Mouse (Mus musculus): ENCODE measurements at regions not wholly inside any gene's neighbourhood (a gene's known extent, or its start where the extent isn't known, plus 50 kb on each side); places are given as distances from the start of the nearest gene placed in this dataset.

DNA sequence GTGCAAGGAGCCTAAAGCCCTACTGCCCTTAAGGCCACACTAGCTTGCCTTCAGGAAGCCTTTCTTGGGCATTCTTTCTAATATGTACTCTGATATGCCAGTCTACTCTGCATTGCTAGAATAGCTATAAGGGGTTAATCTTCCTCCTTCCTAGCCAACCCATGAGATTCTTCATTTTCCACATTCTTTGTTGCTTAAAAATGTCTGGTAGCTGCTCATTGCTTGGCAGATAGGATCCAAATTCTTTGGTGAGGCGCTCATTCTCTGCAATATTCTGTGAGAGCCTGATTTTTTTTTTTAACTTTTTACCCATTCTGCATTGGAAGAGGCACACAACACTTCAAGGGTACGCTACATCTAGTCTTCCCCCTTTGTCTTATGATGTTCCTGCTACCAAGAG lies 127.7 kb upstream of the Rnd3 start:
- Histone ChIP-seq H3K4me3 (replicated peaks) (no peak overlapping the region), H3K27ac (replicated peaks) (no peak overlapping the region), H3K9ac (replicated peaks) (no peak overlapping the region), H3K4me1 (no peaks in the 10 kb centered on the region), H3K27me3 (replicated peaks) (no peaks in the 10 kb centered on the region), H3K9me3 (replicated peaks) (no peaks in the 10 kb centered on the region), H3K4me2 (no peak overlapping the region), H3K36me3 (no peaks in the 10 kb centered on the region)
- no peak for ATAC-seq (ENCODE audit: low FRiP score)
- WGBS: 91% methylated on average over 2 of the region's 2 CpGs

GRCm38 (mm10) chr2:51273300-51273699 lies 124.4 kb upstream of the Rnd3 start:
- Histone ChIP-seq H3K4me1 (no peaks in the 10 kb centered on the region), H3K9ac (replicated peaks) (no peak overlapping the region), H3K27me3 (replicated peaks) (no peaks in the 10 kb centered on the region), H3K4me3 (replicated peaks) (no peak overlapping the region), H3K36me3 (no peaks in the 10 kb centered on the region), H3K9me3 (replicated peaks) (no peaks in the 10 kb centered on the region), H3K4me2 (no peak overlapping the region), H3K27ac (replicated peaks) (no peak overlapping the region)
- WGBS: 72% methylated on average over 5 of the region's 5 CpGs
- no peak for ATAC-seq (ENCODE audit: low FRiP score)

DNA sequence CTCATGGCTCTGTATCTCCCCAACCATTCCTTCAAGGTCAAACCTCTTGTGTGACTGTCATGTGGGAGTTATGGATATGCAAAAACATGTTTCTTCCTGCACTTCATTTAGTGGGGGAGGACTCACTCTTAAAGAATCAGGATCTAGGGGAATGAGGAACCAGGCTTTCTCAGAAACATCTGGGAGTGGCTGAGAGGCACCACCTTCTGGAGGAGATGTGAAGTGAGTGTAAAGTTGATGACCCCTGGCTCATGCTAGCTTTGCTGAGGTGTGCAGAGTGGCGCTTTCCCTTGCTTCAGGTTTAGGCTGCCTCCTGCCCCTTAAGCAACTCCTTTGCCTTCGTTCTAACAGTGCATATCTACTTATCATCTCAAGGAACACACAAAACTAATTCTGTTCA lies 119.6 kb upstream of the Rnd3 start:
- Histone ChIP-seq H3K4me3 (replicated peaks) (no peak overlapping the region), H3K27me3 (replicated peaks) (no peaks in the 10 kb centered on the region), H3K9ac (replicated peaks) (no peak overlapping the region), H3K4me2 (no peak overlapping the region), H3K9me3 (replicated peaks) (no peaks in the 10 kb centered on the region), H3K4me1 (no peaks in the 10 kb centered on the region), H3K27ac (replicated peaks) (no peak overlapping the region), H3K36me3 (no peaks in the 10 kb centered on the region)
- whole genome bisulfite sequencing: 79% methylated on average over 2 of the region's 2 CpGs
- ATAC-seq (ENCODE audit: low FRiP score): no peak

- no peak overlapping the region for H3K9ac ChIP-seq (replicated peaks)
- no peak for ATAC-seq (ENCODE audit: low FRiP score)
- 41% methylated on average over 5 of the region's 5 CpGs for whole genome bisulfite sequencing
Measured at GRCm38 (mm10) chr2:51267662-51268061, 118.8 kb upstream of the Rnd3 start.

DNA sequence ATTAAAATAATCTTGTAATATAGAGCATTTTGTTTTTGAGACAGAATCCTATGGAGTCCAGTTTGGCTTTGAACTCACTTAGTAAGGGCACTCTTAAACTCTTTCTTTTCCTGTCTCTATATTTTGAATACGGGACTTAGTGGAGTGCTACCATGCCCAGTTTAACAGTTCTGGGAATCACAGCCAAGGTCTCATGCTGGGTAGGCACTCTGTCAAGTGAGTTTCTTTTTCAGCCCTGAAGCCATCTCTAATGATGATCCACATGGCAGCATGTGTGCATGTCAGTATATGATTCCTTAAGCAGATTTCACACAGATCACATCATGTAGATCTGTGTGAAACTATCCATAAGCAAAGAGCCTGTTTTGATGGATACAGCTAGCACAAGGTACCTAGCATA lies 113.6 kb upstream of the Rnd3 start:
- no peaks in the 10 kb centered on the region for H3K27me3 ChIP-seq (replicated peaks)
- no peaks in the 10 kb centered on the region for H3K4me1 ChIP-seq
- 83% methylated on average over 1 of the region's 1 CpGs for WGBS
- no peak overlapping the region for H3K4me2 ChIP-seq
- no peak for ATAC-seq (ENCODE audit: low FRiP score)
- no peak overlapping the region for H3K4me3 ChIP-seq (replicated peaks)
- no peak overlapping the region for H3K27ac ChIP-seq (replicated peaks)
- no peaks in the 10 kb centered on the region for H3K9me3 ChIP-seq (replicated peaks)
- no peaks in the 10 kb centered on the region for H3K36me3 ChIP-seq
- no peak overlapping the region for H3K9ac ChIP-seq (replicated peaks)

More at GRCm38 (mm10) chr2:51267662-51268061, 118.8 kb upstream of the Rnd3 start:
- H3K4me2 ChIP-seq: no peak overlapping the region
- no peaks in the 10 kb centered on the region for H3K27me3 ChIP-seq (replicated peaks)
- H3K27ac ChIP-seq (replicated peaks): no peak overlapping the region
- no peaks in the 10 kb centered on the region for H3K4me1 ChIP-seq
- no peak overlapping the region for H3K4me3 ChIP-seq (replicated peaks)
- H3K9me3 ChIP-seq (replicated peaks): no peaks in the 10 kb centered on the region
- no peaks in the 10 kb centered on the region for H3K36me3 ChIP-seq

DNA sequence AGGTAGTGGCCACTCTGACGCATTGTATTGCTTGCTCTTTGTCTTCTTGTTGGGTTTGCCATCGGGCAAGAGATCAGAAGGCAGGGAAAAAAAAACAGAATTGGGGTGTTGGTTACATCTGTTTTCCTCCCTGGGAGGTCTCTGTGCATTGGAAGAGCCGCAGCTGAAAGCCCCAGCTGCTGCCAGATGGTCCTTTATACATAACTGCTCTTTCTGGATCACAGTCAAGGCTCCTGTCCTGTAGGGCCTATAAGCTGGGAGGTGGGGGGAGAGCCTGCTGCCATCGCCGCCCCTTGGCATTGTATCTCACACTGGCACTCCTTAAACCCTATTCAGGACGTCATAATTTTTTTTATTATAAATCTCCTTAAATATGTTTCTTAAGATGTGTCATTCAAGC lies 101.9 kb upstream of the Rnd3 start:
- WGBS: 35% methylated on average over 6 of the region's 6 CpGs
- H3K9ac ChIP-seq (replicated peaks): no peak overlapping the region
- no peak for ATAC-seq (ENCODE audit: low FRiP score)
- H3K27me3 ChIP-seq (replicated peaks): no peaks in the 10 kb centered on the region
- H3K36me3 ChIP-seq: no peaks in the 10 kb centered on the region
- H3K4me3 ChIP-seq (replicated peaks): no peak overlapping the region
- H3K9me3 ChIP-seq (replicated peaks): no peaks in the 10 kb centered on the region
- no peak overlapping the region for H3K27ac ChIP-seq (replicated peaks)
- H3K4me2 ChIP-seq: no peak overlapping the region
- no peaks in the 10 kb centered on the region; the same call in 1 of the 2 replicates for H3K4me1 ChIP-seq

- no peak overlapping the region for H3K27ac ChIP-seq (replicated peaks)
- H3K9ac ChIP-seq (replicated peaks): no peak overlapping the region
- no peaks in the 10 kb centered on the region for H3K9me3 ChIP-seq (replicated peaks)
- 61% methylated on average over 5 of the region's 5 CpGs for WGBS
- H3K4me2 ChIP-seq: no peak overlapping the region
- H3K4me1 ChIP-seq: peaks cover 4% of the 10 kb centered on the region; the same call in 1 of the 2 replicates
- H3K36me3 ChIP-seq: no peaks in the 10 kb centered on the region
- no peak overlapping the region for H3K4me3 ChIP-seq (replicated peaks)
- ATAC-seq (ENCODE audit: low FRiP score): no peak
- no peaks in the 10 kb centered on the region for H3K27me3 ChIP-seq (replicated peaks)
Measured at GRCm38 (mm10) chr2:51241573-51241972, 92.7 kb upstream of the Rnd3 start.

DNA sequence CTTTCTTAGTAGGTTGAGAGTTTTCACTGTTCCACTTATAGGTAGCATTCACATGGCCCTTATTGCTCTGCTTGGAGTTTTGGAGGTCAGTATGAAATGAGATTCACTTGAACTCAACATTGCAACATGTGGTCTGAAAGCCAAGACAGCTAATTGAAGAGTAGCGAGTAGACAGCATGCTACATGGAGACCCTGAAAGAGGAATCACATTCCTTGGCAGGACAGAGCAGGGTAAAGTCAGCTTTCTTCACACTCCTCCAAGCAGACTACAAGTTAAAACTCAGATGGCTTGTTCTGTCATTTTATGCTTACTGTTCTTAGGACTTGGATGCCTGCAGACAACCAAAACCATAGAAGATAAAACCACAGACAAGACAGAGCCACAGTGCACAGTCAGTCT lies 91.1 kb upstream of the Rnd3 start:
- no peaks in the 10 kb centered on the region for H3K27me3 ChIP-seq (replicated peaks)
- no peak for ATAC-seq (ENCODE audit: low FRiP score)
- H3K36me3 ChIP-seq: no peaks in the 10 kb centered on the region
- no peak overlapping the region for H3K4me2 ChIP-seq
- H3K9me3 ChIP-seq (replicated peaks): no peaks in the 10 kb centered on the region
- H3K9ac ChIP-seq (replicated peaks): no peak overlapping the region
- H3K4me1 ChIP-seq: peaks cover 4% of the 10 kb centered on the region; the same call in 1 of the 2 replicates
- no peak overlapping the region for H3K4me3 ChIP-seq (replicated peaks)
- 100% methylated on average over 1 of the region's 1 CpGs for WGBS
- H3K27ac ChIP-seq (replicated peaks): no peak overlapping the region

GRCm38 (mm10) chr2:51238992-51239391 lies 90.1 kb upstream of the Rnd3 start:
- H3K9me3 ChIP-seq (replicated peaks): no peaks in the 10 kb centered on the region
- WGBS: 61% methylated on average over 4 of the region's 4 CpGs
- no peak overlapping the region for H3K4me2 ChIP-seq
- peaks cover 4% of the 10 kb centered on the region; the same call in 1 of the 2 replicates for H3K4me1 ChIP-seq
- H3K4me3 ChIP-seq (replicated peaks): no peak overlapping the region
- no peaks in the 10 kb centered on the region for H3K27me3 ChIP-seq (replicated peaks)
- no peak overlapping the region for H3K9ac ChIP-seq (replicated peaks)
- ATAC-seq (ENCODE audit: low FRiP score): no peak
- H3K36me3 ChIP-seq: no peaks in the 10 kb centered on the region
- H3K27ac ChIP-seq (replicated peaks): no peak overlapping the region

GRCm38 (mm10) chr2:51238131-51238931 lies 89.4 kb upstream of the Rnd3 start:
- 13% methylated on average over 16 of the region's 16 CpGs for WGBS
- no peak overlapping the region for H3K9ac ChIP-seq (replicated peaks)
- H3K27ac ChIP-seq (replicated peaks): no peak overlapping the region
- peaks cover 4% of the 10 kb centered on the region; the same call in 1 of the 2 replicates for H3K4me1 ChIP-seq
- no peak for ATAC-seq (ENCODE audit: low FRiP score)
- no peaks in the 10 kb centered on the region for H3K27me3 ChIP-seq (replicated peaks)
- H3K4me3 ChIP-seq (replicated peaks): no peak overlapping the region
- H3K4me2 ChIP-seq: peak overlapping the region; percentile 36
- no peaks in the 10 kb centered on the region for H3K9me3 ChIP-seq (replicated peaks)
- no peaks in the 10 kb centered on the region for H3K36me3 ChIP-seq

DNA sequence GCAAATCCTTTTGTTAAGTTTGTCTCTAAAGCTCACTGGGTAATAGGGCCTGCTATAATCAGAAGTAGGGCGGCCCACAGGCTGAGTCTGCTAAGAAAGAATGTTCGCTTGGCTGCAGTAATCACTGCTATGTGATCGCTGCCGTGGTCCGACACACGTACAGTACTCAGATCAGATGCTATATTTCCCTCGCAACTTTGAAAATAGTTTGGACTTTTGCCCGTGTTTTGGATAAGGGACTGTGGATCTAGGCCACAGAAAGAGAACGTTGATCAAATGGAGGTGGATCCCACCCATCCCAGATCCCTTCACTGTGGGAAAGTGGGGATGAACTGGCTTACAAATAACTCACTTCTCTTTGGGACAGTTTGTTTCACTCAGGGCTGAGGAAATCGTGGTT lies 88.5 kb upstream of the Rnd3 start:
- Histone ChIP-seq H3K27me3 (replicated peaks) (no peaks in the 10 kb centered on the region), H3K36me3 (no peaks in the 10 kb centered on the region), H3K4me2 (no peak overlapping the region), H3K27ac (replicated peaks) (no peak overlapping the region), H3K4me3 (replicated peaks) (no peak overlapping the region), H3K4me1 (peaks cover 4% of the 10 kb centered on the region; the same call in 1 of the 2 replicates), H3K9me3 (replicated peaks) (no peaks in the 10 kb centered on the region), H3K9ac (replicated peaks) (no peak overlapping the region)
- 88% methylated on average over 10 of the region's 10 CpGs for WGBS
- no peak for ATAC-seq (ENCODE audit: low FRiP score)

- Histone ChIP-seq H3K4me2 (no peak overlapping the region), H3K9ac (replicated peaks) (no peak overlapping the region), H3K36me3 (no peaks in the 10 kb centered on the region), H3K27me3 (replicated peaks) (no peaks in the 10 kb centered on the region), H3K27ac (replicated peaks) (no peak overlapping the region), H3K9me3 (replicated peaks) (no peaks in the 10 kb centered on the region), H3K4me1 (peaks cover 4% of the 10 kb centered on the region; the same call in 1 of the 2 replicates), H3K4me3 (replicated peaks) (no peak overlapping the region)
- no peak for ATAC-seq (ENCODE audit: low FRiP score)
- WGBS: 85% methylated on average over 3 of the region's 3 CpGs
Measured at GRCm38 (mm10) chr2:51236852-51237251, 87.9 kb upstream of the Rnd3 start.

Data from neural tube, embryonic 15.5 days (tissue).